Mouse (Mus musculus): ENCODE results near the gene Gm17720.

DNA sequence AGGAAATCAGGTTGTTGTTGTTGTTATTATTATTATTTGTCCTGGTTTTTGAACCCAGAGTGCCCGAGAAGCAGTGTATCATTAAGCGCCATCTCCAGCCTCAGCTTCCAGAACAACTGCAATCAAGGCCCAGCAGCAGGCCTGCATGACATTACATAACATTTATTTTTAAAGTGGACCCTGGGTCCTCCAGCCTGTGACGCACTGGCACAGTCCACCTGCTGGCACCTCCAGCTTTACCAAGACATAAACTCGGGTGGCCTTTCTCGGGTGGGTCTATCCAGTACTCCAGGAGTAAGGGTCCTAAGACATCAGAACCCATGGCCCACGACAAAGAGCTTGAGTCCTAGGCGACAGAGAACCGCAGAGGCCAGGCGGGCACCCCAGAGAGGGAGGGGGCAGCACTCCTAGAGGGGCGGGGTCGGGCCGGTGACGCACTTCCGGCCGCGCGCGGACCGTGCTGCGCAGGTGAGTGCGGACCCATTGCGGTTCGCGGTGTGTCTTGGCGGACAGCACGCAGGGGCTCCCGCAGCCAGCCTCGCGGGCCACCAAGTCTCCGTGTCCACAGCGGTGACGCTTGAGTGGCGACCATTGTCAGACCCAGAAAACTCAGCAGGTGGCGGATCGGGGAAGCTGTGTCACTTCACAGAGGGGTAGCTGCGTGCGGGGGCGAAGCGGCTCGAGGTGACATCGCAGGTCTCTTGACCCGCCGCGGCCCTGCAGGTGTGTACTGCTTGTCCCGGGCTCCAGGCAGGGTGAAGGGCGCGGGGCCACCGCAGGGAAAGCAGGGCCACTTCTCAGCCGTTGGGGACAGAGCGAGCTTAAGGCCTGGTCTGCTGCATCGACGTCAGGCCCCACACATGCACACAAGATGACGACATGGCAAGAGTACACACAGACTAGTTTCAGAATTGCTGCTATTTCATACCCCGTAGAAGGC lies 23.0 kb downstream of the Gm17720 start, which contains the start of gene Zfp612:
- TF ChIP-seq POLR2A (IDR thresholded peaks at IDR 0.05; ENCODE audit: low read depth, low read length) (no peak), CTCF (conservative IDR thresholded peaks at IDR 0.05; ENCODE audit: insufficient read depth, insufficient read length, low read depth, low read length) (no peak)

Measured in kidney, adult 2 months (tissue).